Mouse (Mus musculus) ES-E14 (cell line): Measurements from ENCODE around the gene Grip1. TPM values are rescaled to one million over a fixed set of nuclear protein-coding genes. Genes with fewer than 3 reads are reported as not detected.

ENCODE experiments used
- DNase-seq: peaks from one replicate; pipeline ENCODE4 v3.0.0-alpha.2; 2013; ENCODE audit warnings: low read depth, low spot score
- H3K27ac ChIP-seq: 2 replicates; pipeline ENCODE4 v1.5.1; 2012; ENCODE audit warnings: low read depth, mild to moderate bottlenecking, low read length, moderate library complexity, mixed read lengths; ENCODE audit not compliant: poor library complexity, insufficient read depth, severe bottlenecking
- H3K36me3 ChIP-seq: 2 replicates; pipeline ENCODE4 v1.6.1; 2012; ENCODE audit warnings: mild to moderate bottlenecking, low read length, moderate library complexity, mixed read lengths; ENCODE audit not compliant: control insufficient read depth, poor library complexity, insufficient read depth, severe bottlenecking
- H3K4me1 ChIP-seq, 2 experiments: fragments of 150-350 bp in 1 of 2; sonication (generic) in 1 of 2; 2 replicates each; pipeline ENCODE4 v1.6.1; 2012; ENCODE audit warnings: low read length in 2 of 2, mild to moderate bottlenecking in 1 of 2, mixed read lengths in 1 of 2; ENCODE audit not compliant: control insufficient read depth in 2 of 2, insufficient read depth in 2 of 2, poor library complexity in 1 of 2
- H3K4me3 ChIP-seq, 2 experiments: fragments of 150-350 bp in 1 of 2; sonication (generic) in 1 of 2; 2 replicates each; pipeline ENCODE4 v1.5.1; 2012; ENCODE audit warnings: low read length in 2 of 2, low read depth in 1 of 2, mild to moderate bottlenecking in 1 of 2, mixed read lengths in 1 of 2; ENCODE audit not compliant: insufficient read depth in 1 of 2, poor library complexity in 1 of 2, severe bottlenecking in 1 of 2
- H3K9ac ChIP-seq: 2 replicates; pipeline ENCODE4 v1.6.1; 2012; ENCODE audit warnings: low read depth, mild to moderate bottlenecking, low read length, mixed read lengths; ENCODE audit not compliant: poor library complexity, insufficient read depth, severe bottlenecking
- H3K9me3 ChIP-seq: fragments of 150-350 bp; sonication (generic); 2 replicates; pipeline ENCODE4 v1.6.1; 2012; ENCODE audit warnings: low read depth, mild to moderate bottlenecking, low read length; ENCODE audit not compliant: control insufficient read depth, insufficient read depth
- CHD2 ChIP-seq: IDR thresholded peaks from 2 replicates; pipeline ENCODE4 v1.6.1; 2014; ENCODE audit warnings: mild to moderate bottlenecking, low read depth, low read length, inconsistent platforms
- HCFC1 ChIP-seq: IDR thresholded peaks from 2 replicates; pipeline ENCODE4 v1.6.1; 2012; ENCODE audit warnings: low read length, inconsistent platforms, borderline replicate concordance; ENCODE audit not compliant: insufficient read depth
- MAFK ChIP-seq: IDR thresholded peaks from 2 replicates; pipeline ENCODE4 v1.6.1; 2014; ENCODE audit warnings: mild to moderate bottlenecking, low read depth, low read length, inconsistent platforms; ENCODE audit not compliant: insufficient read depth
- ZC3H11A ChIP-seq: IDR thresholded peaks from 2 replicates; pipeline ENCODE4 v1.6.1; 2012; ENCODE audit warnings: low read depth, mild to moderate bottlenecking, inconsistent platforms, low read length, borderline replicate concordance
- ZNF384 ChIP-seq: IDR thresholded peaks from 2 replicates; pipeline ENCODE4 v1.6.1; 2012; ENCODE audit warnings: low read depth, low read length, inconsistent platforms
- in situ Hi-C, 2 experiments: fragments of 600-800 bp; cut with MboI; formaldehyde crosslinking; loops; one replicate each; pipeline ENCODE4 v1.15.1; 2025; ENCODE audit warnings: low sequenced_read_pairs in 2 of 2, inconsistent platforms in 1 of 2; ENCODE audit not compliant: unreplicated experiment in 2 of 2
- total RNA-seq: library from RNA; depleted of rRNA; stranded (reverse); fragments of 300-350 nt; gene quantifications from 2 replicates; pipeline ENCODE4 v1.2.3, GENCODE M21; 2012; rRNA removed

Gene Grip1
- 4.2 and 4.3 TPM in 2 replicates for total RNA-seq

GRCm38 (mm10) chr10:119453431-119454105, at the start of gene Grip1:
Gene Grip1, plus strand, starts transcription at chr10:119453830.
- Histone ChIP-seq H3K9me3 (no peaks in the 10 kb centered on the region), H3K9ac (peak within 1 kb of the TSS; percentile 83), H3K36me3 (no peaks in the 10 kb centered on the region), H3K27ac (no peak within 1 kb of the TSS), H3K4me1 (0 out of 4 replicates have a peak, but pooled peaks cover 0 to 6% of the 10 kb centered on the region in 2 experiments), H3K4me3 (peak within 1 kb of the TSS; percentile 75 to 95)
- TF ChIP-seq MAFK (no peak), HCFC1 (no peak), ZC3H11A (no peak), ZNF384 (no peak), CHD2 (no peak)
- DNase-seq: no peak
- in situ Hi-C loops: no loop called here

- in situ Hi-C loops: no loop called here
- no peaks in the 10 kb centered on the region for H3K36me3 ChIP-seq
- no peak overlapping the region for H3K9ac ChIP-seq
- H3K27ac ChIP-seq: no peak overlapping the region
- H3K4me3 ChIP-seq: no peak overlapping the region
- H3K9me3 ChIP-seq: no peaks in the 10 kb centered on the region
- H3K4me1 ChIP-seq: peaks cover 0 to 1% of the 10 kb centered on the region in 2 experiments; a peak in 1 of 4 replicates
- DNase-seq: no peak
- TF ChIP-seq ZC3H11A: no peak
- no peak for TF ChIP-seq MAFK
- no peak for TF ChIP-seq CHD2
- no peak for TF ChIP-seq ZNF384
- TF ChIP-seq HCFC1: no peak
Observed at GRCm38 (mm10) chr10:119405103-119405502, 48.5 kb upstream of the Grip1 start.

GRCm38 (mm10) chr10:119405612-119406011, 48.0 kb upstream of the Grip1 start:
- DNase-seq: no peak
- no peaks in the 10 kb centered on the region for H3K36me3 ChIP-seq
- H3K9me3 ChIP-seq: no peaks in the 10 kb centered on the region
- no peak overlapping the region for H3K27ac ChIP-seq
- TF ChIP-seq ZC3H11A: no peak
- no peak for TF ChIP-seq ZNF384
- TF ChIP-seq MAFK: no peak
- no peak for TF ChIP-seq CHD2
- TF ChIP-seq HCFC1: no peak
- in situ Hi-C loops: no loop called here
- peaks cover 0 to 1% of the 10 kb centered on the region in 2 experiments; a peak in 1 of 4 replicates for H3K4me1 ChIP-seq
- H3K4me3 ChIP-seq: no peak overlapping the region
- H3K9ac ChIP-seq: no peak overlapping the region

- peak; percentile 12 for DNase-seq
- in situ Hi-C loops: no loop called here
Observed at GRCm38 (mm10) chr10:119408327-119408726, 45.3 kb upstream of the Grip1 start.

GRCm38 (mm10) chr10:119413238-119413637, 40.4 kb upstream of the Grip1 start:
- no peaks in the 10 kb centered on the region for H3K9me3 ChIP-seq
- no peak overlapping the region for H3K27ac ChIP-seq
- DNase-seq: no peak
- no peak overlapping the region for H3K4me3 ChIP-seq
- H3K4me1 ChIP-seq: peaks cover 0 to 1% of the 10 kb centered on the region in 2 experiments; a peak in 1 of 4 replicates
- no peak overlapping the region for H3K9ac ChIP-seq
- in situ Hi-C loops: no loop called here
- H3K36me3 ChIP-seq: no peaks in the 10 kb centered on the region
- TF ChIP-seq HCFC1 (no peak), MAFK (no peak), CHD2 (no peak), ZNF384 (no peak), ZC3H11A (no peak)

More at GRCm38 (mm10) chr10:119408327-119408726, 45.3 kb upstream of the Grip1 start:
- H3K4me3 ChIP-seq: no peak overlapping the region
- H3K4me1 ChIP-seq: peaks cover 0 to 1% of the 10 kb centered on the region in 2 experiments; a peak in 1 of 4 replicates
- H3K27ac ChIP-seq: no peak overlapping the region
- no peaks in the 10 kb centered on the region for H3K9me3 ChIP-seq
- H3K36me3 ChIP-seq: no peaks in the 10 kb centered on the region
- no peak overlapping the region for H3K9ac ChIP-seq
- TF ChIP-seq HCFC1: no peak
